Mouse (Mus musculus) G1E (cell line): ENCODE measurements around the gene Rnase11.

ENCODE experiments used
- CTCF ChIP-seq: IDR thresholded peaks from 2 replicates; pipeline ENCODE4 v1.5.1; 2012; ENCODE audit warnings: low read depth, low read length, inconsistent platforms, mixed read lengths
- GATA2 ChIP-seq: IDR thresholded peaks from 2 replicates; pipeline ENCODE4 v1.6.1; 2012; ENCODE audit warnings: low read depth, low read length, inconsistent platforms, borderline replicate concordance

DNA sequence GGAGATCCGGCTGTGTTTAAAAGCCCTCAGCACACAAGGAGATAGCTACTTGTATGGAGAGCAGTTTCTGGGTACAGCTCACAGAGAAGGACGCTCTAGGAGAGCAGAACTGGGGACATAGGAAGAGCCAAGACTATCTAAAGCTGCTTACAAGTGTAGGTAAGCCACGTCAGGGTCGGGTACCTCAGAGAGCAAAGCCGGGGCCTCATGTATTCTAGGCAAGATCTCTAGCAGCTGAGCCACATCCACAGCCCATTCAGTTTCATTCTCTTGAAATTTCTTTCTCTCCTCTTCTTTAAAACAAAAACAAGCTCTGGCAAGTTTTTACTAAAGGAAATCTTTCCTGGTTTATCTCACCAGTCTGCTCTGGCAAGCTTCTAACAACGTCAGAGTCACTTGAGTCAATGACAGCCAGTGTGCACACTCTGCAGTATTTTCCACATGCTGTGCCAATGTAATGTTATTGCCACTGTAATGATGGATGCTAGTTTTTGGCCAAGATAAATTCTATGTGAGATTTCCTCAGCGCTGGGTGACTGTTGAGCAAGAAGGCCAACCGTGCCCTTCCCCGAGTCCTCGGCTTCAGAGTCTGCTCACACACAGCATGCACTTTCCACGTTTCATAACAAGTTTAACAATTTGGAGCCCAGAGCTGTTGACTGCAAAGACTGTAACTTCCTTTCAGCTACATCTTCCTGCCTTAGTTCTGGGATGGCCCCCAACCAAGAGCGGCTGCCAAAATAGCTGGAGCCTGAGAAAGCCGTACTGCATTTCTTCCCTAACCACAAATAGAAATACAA, 41.8 kb downstream of the Rnase11 start:
- TF ChIP-seq CTCF (no peak), GATA2 (no peak)
